Mouse (Mus musculus): ENCODE data around the gene Exd2. TPM values are rescaled to one million over a fixed set of nuclear protein-coding genes. Genes with fewer than 3 reads are reported as not detected.

Exd2 gene
- total RNA-seq, 2 experiments from 2014 or later, result 14.3 to 14.4 TPM

GRCm38 (mm10) chr12:80483397-80483796, 20.5 kb downstream of the Exd2 start:
- intact Hi-C loops (cut with DNase I), result no loop called here
- DNase-seq (ENCODE audit: low spot score), result no peak

GRCm38 (mm10) chr12:80493311-80493710, 30.4 kb downstream of the Exd2 start:
- DNase-seq (ENCODE audit: low spot score), result no peak
- intact Hi-C loops (cut with DNase I), result no loop called here

- intact Hi-C loops (cut with DNase I), result no loop called here
- DNase-seq (ENCODE audit: low spot score), result no peak
These were observed 32.8 kb downstream of the Exd2 start for GRCm38 (mm10) chr12:80495691-80496090.

GRCm38 (mm10) chr12:80498356-80498755, 35.5 kb downstream of the Exd2 start:
- no peak for DNase-seq (ENCODE audit: low spot score)
- intact Hi-C loops (cut with DNase I), result no loop called here

- DNase-seq (ENCODE audit: low spot score), result no peak
- intact Hi-C loops (cut with DNase I), result loop anchor here (5.0 kb wide), 2 partner anchors 77 to 172 kb away; no protein-coding TSS in a partner anchor
These were observed 37.6 kb downstream of the Exd2 start for GRCm38 (mm10) chr12:80500506-80500905.

GRCm38 (mm10) chr12:80504718-80505117, 41.8 kb downstream of the Exd2 start:
- intact Hi-C loops (cut with DNase I), result loop anchor here (5.0 kb wide), 3 partner anchors 73 to 168 kb away; no protein-coding TSS in a partner anchor
- no peak for DNase-seq (ENCODE audit: low spot score)

GRCm38 (mm10) chr12:80507041-80507745, 44.3 kb downstream of the Exd2 start:
- DNase-seq (ENCODE audit: low spot score), result no peak
- intact Hi-C loops (cut with DNase I), result loop anchor here (5.0 kb wide), 1 partner anchor 95 kb away; no protein-coding TSS in a partner anchor

- intact Hi-C loops (cut with DNase I), result loop anchor here (5.0 kb wide), 1 partner anchor 59 kb away; no protein-coding TSS in a partner anchor
These were observed 55.1 kb downstream of the Exd2 start, which contains the start of gene Galnt16 for GRCm38 (mm10) chr12:80517977-80518376. Gene Galnt16, plus strand, starts transcription at chr12:80518277.

GRCm38 (mm10) chr12:80518393-80518756, 55.5 kb downstream of the Exd2 start:
- DNase-seq (ENCODE audit: low spot score), result no peak
- intact Hi-C loops (cut with DNase I), result loop anchor here (5.0 kb wide), 1 partner anchor 59 kb away; no protein-coding TSS in a partner anchor

More at GRCm38 (mm10) chr12:80517977-80518376, 55.1 kb downstream of the Exd2 start, which contains the start of gene Galnt16:
- no peak for DNase-seq (ENCODE audit: low spot score)

- intact Hi-C loops (cut with DNase I), result loop anchor here (5.0 kb wide), 1 partner anchor 58 kb away; no protein-coding TSS in a partner anchor
- no peak for DNase-seq (ENCODE audit: low spot score)
These were observed 56.1 kb downstream of the Exd2 start for GRCm38 (mm10) chr12:80518757-80519620.

- intact Hi-C loops (cut with DNase I), result loop anchor here (5.0 kb wide), 1 partner anchor 58 kb away; no protein-coding TSS in a partner anchor
- DNase-seq (ENCODE audit: low spot score), result no peak
These were observed 56.9 kb downstream of the Exd2 start for GRCm38 (mm10) chr12:80519621-80520332.

- intact Hi-C loops (cut with DNase I), result no loop called here
- peak; percentile 69 for DNase-seq (ENCODE audit: low spot score)
These were observed 59.1 kb downstream of the Exd2 start for GRCm38 (mm10) chr12:80522006-80522405.

GRCm38 (mm10) chr12:80524276-80524921, 61.5 kb downstream of the Exd2 start:
- DNase-seq (ENCODE audit: low spot score), result no peak
- intact Hi-C loops (cut with DNase I), result no loop called here

GRCm38 (mm10) chr12:80525513-80525912, 62.6 kb downstream of the Exd2 start:
- intact Hi-C loops (cut with DNase I), result no loop called here
- DNase-seq (ENCODE audit: low spot score), result no peak

GRCm38 (mm10) chr12:80526511-80526910, 63.6 kb downstream of the Exd2 start:
- intact Hi-C loops (cut with DNase I), result no loop called here

GRCm38 (mm10) chr12:80527727-80528389, 65.0 kb downstream of the Exd2 start:
- intact Hi-C loops (cut with DNase I), result no loop called here

More at GRCm38 (mm10) chr12:80526511-80526910, 63.6 kb downstream of the Exd2 start:
- no peak for DNase-seq (ENCODE audit: low spot score)

GRCm38 (mm10) chr12:80530052-80530451, 67.2 kb downstream of the Exd2 start:
- DNase-seq (ENCODE audit: low spot score), result no peak
- intact Hi-C loops (cut with DNase I), result no loop called here

More at GRCm38 (mm10) chr12:80527727-80528389, 65.0 kb downstream of the Exd2 start:
- DNase-seq (ENCODE audit: low spot score), result no peak

GRCm38 (mm10) chr12:80530630-80531029, 67.7 kb downstream of the Exd2 start:
- intact Hi-C loops (cut with DNase I), result no loop called here
- no peak for DNase-seq (ENCODE audit: low spot score)

GRCm38 (mm10) chr12:80531585-80531984, 68.7 kb downstream of the Exd2 start:
- DNase-seq (ENCODE audit: low spot score), result no peak
- intact Hi-C loops (cut with DNase I), result no loop called here

Measured in heart, postnatal 25 days (tissue).